Mouse (Mus musculus): ENCODE measurements at regions not wholly inside any gene's neighbourhood (a gene's known extent, or its start where the extent isn't known, plus 50 kb on each side); places are given as distances from the start of the nearest gene placed in this dataset.

DNA sequence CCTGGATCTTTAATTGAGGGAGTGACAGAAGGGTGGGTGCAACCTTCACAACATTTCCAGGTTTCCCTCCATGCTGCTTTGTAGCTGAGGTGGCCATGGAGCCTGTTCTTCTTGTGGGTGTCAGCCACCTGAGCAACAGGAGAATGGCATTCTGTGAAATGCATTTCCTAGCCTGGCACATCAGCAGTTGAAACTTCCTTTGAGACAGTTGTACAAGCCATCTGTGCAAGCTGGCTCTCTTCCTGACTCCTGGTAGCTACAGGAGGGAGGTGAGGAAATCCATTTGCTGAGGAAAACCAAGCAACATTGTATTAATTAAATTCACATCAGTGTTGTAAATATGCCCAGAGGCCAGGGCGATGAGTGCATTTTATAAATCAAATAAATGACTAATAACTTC, 248.2 kb upstream of the Intu start:
- Histone ChIP-seq H3K27ac (replicated peaks; ENCODE audit: insufficient read depth, low read depth, low read length) (no peak overlapping the region), H3K4me3 (ENCODE audit: insufficient read depth, low read depth, low read length) (no peak overlapping the region), H3K79me2 (ENCODE audit: control insufficient read depth, insufficient read depth, low read length) (no peaks in the 10 kb centered on the region), H3K36me3 (ENCODE audit: control insufficient read depth, insufficient read depth, low read length) (no peaks in the 10 kb centered on the region), H3K4me1 (ENCODE audit: control insufficient read depth, insufficient read depth, low read length) (no peaks in the 10 kb centered on the region), H3K27me3 (ENCODE audit: control insufficient read depth, insufficient read depth, low read length) (no peaks in the 10 kb centered on the region), H3K9ac (ENCODE audit: low read depth, low read length) (no peak overlapping the region)
- 80% methylated on average over 1 of the region's 1 CpGs for WGBS
- no peak for TF ChIP-seq CTCF (IDR thresholded peaks at IDR 0.05; ENCODE audit: low read depth, low read length)
- TF ChIP-seq POLR2A (IDR thresholded peaks at IDR 0.05; ENCODE audit: extremely low read depth, insufficient read depth, low read length) = no peak
- DNase-seq (ENCODE audit: extremely low read depth, low read depth, low spot score) = no peak

DNA sequence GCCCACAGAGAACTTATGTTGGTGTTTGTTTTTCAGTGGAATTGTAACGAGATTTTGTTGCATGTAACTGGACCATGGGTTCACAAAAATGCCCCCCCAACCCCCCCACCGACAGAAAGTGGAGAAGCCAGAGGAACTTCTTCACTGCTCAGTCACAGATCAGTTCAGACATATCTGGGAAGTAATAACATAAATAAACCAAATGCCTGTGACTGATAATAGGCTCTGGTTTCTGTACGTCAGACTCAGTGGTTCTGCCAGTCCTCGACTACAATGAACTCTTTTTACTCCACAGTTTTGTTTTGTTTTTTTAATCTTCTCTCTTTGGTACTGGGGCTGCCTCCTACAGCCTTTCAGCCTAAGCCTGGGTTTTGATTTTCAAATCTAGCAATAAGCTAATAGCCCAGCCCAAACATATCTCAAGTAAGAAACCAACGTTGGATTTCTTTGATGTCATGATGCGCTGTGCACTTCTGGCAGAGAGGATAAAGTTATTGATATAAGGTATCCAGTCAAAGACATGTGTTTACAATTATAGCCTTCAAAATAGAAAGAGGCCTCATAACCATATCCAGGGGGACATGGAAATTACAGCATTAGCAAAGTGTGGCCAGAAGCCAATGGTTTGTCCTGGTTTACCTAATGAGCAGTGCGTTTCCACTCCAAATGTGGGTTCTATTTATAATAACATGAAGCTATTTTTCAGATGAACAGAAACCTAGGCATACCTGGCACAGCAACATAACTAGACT, 244.0 kb upstream of the Intu start:
- H3K4me1 ChIP-seq (ENCODE audit: control insufficient read depth, insufficient read depth, low read length) = no peaks in the 10 kb centered on the region
- no peaks in the 10 kb centered on the region for H3K27me3 ChIP-seq (ENCODE audit: control insufficient read depth, insufficient read depth, low read length)
- H3K9ac ChIP-seq (ENCODE audit: low read depth, low read length) = no peak overlapping the region
- H3K79me2 ChIP-seq (ENCODE audit: control insufficient read depth, insufficient read depth, low read length) = no peaks in the 10 kb centered on the region
- DNase-seq (ENCODE audit: extremely low read depth, low read depth, low spot score) = no peak
- H3K36me3 ChIP-seq (ENCODE audit: control insufficient read depth, insufficient read depth, low read length) = no peaks in the 10 kb centered on the region
- WGBS = 73% methylated on average over 7 of the region's 7 CpGs
- H3K4me3 ChIP-seq (ENCODE audit: insufficient read depth, low read depth, low read length) = no peak overlapping the region
- H3K27ac ChIP-seq (replicated peaks; ENCODE audit: insufficient read depth, low read depth, low read length) = no peak overlapping the region
- TF ChIP-seq POLR2A (IDR thresholded peaks at IDR 0.05; ENCODE audit: extremely low read depth, insufficient read depth, low read length) (no peak), CTCF (IDR thresholded peaks at IDR 0.05; ENCODE audit: low read depth, low read length) (no peak)

GRCm38 (mm10) chr3:40297120-40297519, 234.0 kb upstream of the Intu start:
- no peak for DNase-seq (ENCODE audit: extremely low read depth, low read depth, low spot score)
- H3K4me3 ChIP-seq (ENCODE audit: insufficient read depth, low read depth, low read length) = no peak overlapping the region
- H3K27me3 ChIP-seq (ENCODE audit: control insufficient read depth, insufficient read depth, low read length) = no peaks in the 10 kb centered on the region
- no peak overlapping the region for H3K9ac ChIP-seq (ENCODE audit: low read depth, low read length)
- no peak for TF ChIP-seq POLR2A (IDR thresholded peaks at IDR 0.05; ENCODE audit: extremely low read depth, insufficient read depth, low read length)
- TF ChIP-seq CTCF (IDR thresholded peaks at IDR 0.05; ENCODE audit: low read depth, low read length) = no peak
- no peaks in the 10 kb centered on the region for H3K4me1 ChIP-seq (ENCODE audit: control insufficient read depth, insufficient read depth, low read length)
- no peaks in the 10 kb centered on the region for H3K79me2 ChIP-seq (ENCODE audit: control insufficient read depth, insufficient read depth, low read length)
- no peaks in the 10 kb centered on the region for H3K36me3 ChIP-seq (ENCODE audit: control insufficient read depth, insufficient read depth, low read length)
- no peak overlapping the region for H3K27ac ChIP-seq (replicated peaks; ENCODE audit: insufficient read depth, low read depth, low read length)

DNA sequence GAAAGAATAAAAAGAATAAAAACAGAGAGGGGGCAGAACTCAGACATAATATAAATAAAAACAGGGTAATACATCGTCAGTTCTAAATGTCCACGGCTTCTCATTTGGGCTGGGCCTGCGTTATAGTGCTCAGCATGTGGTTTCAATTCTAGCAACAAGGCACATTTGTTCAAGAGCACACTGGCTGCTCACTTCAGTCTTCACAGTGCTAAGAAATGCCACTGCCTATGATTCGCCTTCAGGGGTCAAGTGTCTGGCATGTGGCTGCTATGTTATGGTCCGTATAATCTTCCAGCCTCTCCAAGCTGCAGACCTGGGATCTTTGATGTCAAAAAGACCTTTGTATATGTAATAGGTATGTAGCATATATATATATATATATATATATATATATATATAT, 210.8 kb upstream of the Intu start:
- Histone ChIP-seq H3K27ac (replicated peaks; ENCODE audit: insufficient read depth, low read depth, low read length) (no peak overlapping the region), H3K36me3 (ENCODE audit: control insufficient read depth, insufficient read depth, low read length) (no peaks in the 10 kb centered on the region), H3K4me1 (ENCODE audit: control insufficient read depth, insufficient read depth, low read length) (no peaks in the 10 kb centered on the region), H3K27me3 (ENCODE audit: control insufficient read depth, insufficient read depth, low read length) (no peaks in the 10 kb centered on the region), H3K9ac (ENCODE audit: low read depth, low read length) (no peak overlapping the region), H3K79me2 (ENCODE audit: control insufficient read depth, insufficient read depth, low read length) (no peaks in the 10 kb centered on the region), H3K4me3 (ENCODE audit: insufficient read depth, low read depth, low read length) (no peak overlapping the region)
- WGBS = 92% methylated on average over 5 of the region's 5 CpGs
- no peak for DNase-seq (ENCODE audit: extremely low read depth, low read depth, low spot score)
- TF ChIP-seq POLR2A (IDR thresholded peaks at IDR 0.05; ENCODE audit: extremely low read depth, insufficient read depth, low read length) = no peak
- TF ChIP-seq CTCF (IDR thresholded peaks at IDR 0.05; ENCODE audit: low read depth, low read length) = no peak

- Histone ChIP-seq H3K4me3 (ENCODE audit: insufficient read depth, low read depth, low read length) (no peak overlapping the region), H3K36me3 (ENCODE audit: control insufficient read depth, insufficient read depth, low read length) (no peaks in the 10 kb centered on the region), H3K79me2 (ENCODE audit: control insufficient read depth, insufficient read depth, low read length) (no peaks in the 10 kb centered on the region), H3K27ac (replicated peaks; ENCODE audit: insufficient read depth, low read depth, low read length) (no peak overlapping the region), H3K4me1 (ENCODE audit: control insufficient read depth, insufficient read depth, low read length) (no peaks in the 10 kb centered on the region), H3K27me3 (ENCODE audit: control insufficient read depth, insufficient read depth, low read length) (no peaks in the 10 kb centered on the region), H3K9ac (ENCODE audit: low read depth, low read length) (no peak overlapping the region)
- TF ChIP-seq CTCF (IDR thresholded peaks at IDR 0.05; ENCODE audit: low read depth, low read length) (no peak), POLR2A (IDR thresholded peaks at IDR 0.05; ENCODE audit: extremely low read depth, insufficient read depth, low read length) (no peak)
- 83% methylated on average over 22 of the region's 22 CpGs for WGBS
- no peak for DNase-seq (ENCODE audit: extremely low read depth, low read depth, low spot score)
Observed at GRCm38 (mm10) chr3:40325872-40326803, 204.9 kb upstream of the Intu start.

All from liver, adult 2 months (tissue).